Mouse (Mus musculus) monocyte, adult 2 months (primary cell): ENCODE measurements around the gene Lyg1.
A peak's percentile ranks its signal among the peaks of the same experiment; 100 is the strongest.
"Not testable (repeated sequence)": the region's sequence is repeated elsewhere in the genome, so short reads cannot be mapped to it uniquely, and the experiment has no call there.

Experiments
- DNase-seq, 2 experiments: peaks; one replicate each; pipeline ENCODE4 v3.0.0; 2022; ENCODE audit warnings: low spot score in 2 of 2, low read depth in 1 of 2

The Lyg1 gene

GRCm38 (mm10) chr1:37957659-37958058 is at the start of gene Lyg1:
Gene Lyg1, minus strand, starts transcription at chr1:37957759.
- no peak for DNase-seq

GRCm38 (mm10) chr1:38006741-38007140 is 49.2 kb upstream of the Lyg1 start:
- DNase-seq = no peak

GRCm38 (mm10) chr1:38003046-38003445 is 45.5 kb upstream of the Lyg1 start:
- no peak for DNase-seq

- DNase-seq = no peak
These were observed 44.4 kb upstream of the Lyg1 start for GRCm38 (mm10) chr1:38001956-38002355.

- DNase-seq = no peak
These were observed 43.3 kb upstream of the Lyg1 start for GRCm38 (mm10) chr1:38000844-38001243.

- no peak for DNase-seq
These were observed 42.0 kb upstream of the Lyg1 start for GRCm38 (mm10) chr1:37999552-37999951.

GRCm38 (mm10) chr1:37998371-37999199 is 41.0 kb upstream of the Lyg1 start:
- DNase-seq = no peak

GRCm38 (mm10) chr1:37997867-37998266 is 40.3 kb upstream of the Lyg1 start, which contains the start of the genes Txndc9 and Eif5b:
Gene Txndc9, minus strand, starts transcription at chr1:37997893.
Gene Eif5b, plus strand, starts transcription at chr1:37998010.
- DNase-seq = peak; percentile 66 to 81

GRCm38 (mm10) chr1:37996877-37997484 is 39.4 kb upstream of the Lyg1 start:
- DNase-seq = peak; percentile 96 to 97

GRCm38 (mm10) chr1:37996226-37996625 is 38.7 kb upstream of the Lyg1 start:
- no peak for DNase-seq

GRCm38 (mm10) chr1:37987856-37988255 is 30.3 kb upstream of the Lyg1 start:
- no peak for DNase-seq

GRCm38 (mm10) chr1:37985764-37986323 is 28.3 kb upstream of the Lyg1 start:
- DNase-seq = no peak

GRCm38 (mm10) chr1:37984326-37984725 is 26.8 kb upstream of the Lyg1 start:
- no peak for DNase-seq

- DNase-seq = no peak
These were observed 19.7 kb upstream of the Lyg1 start for GRCm38 (mm10) chr1:37977303-37977702.

- DNase-seq = not testable (repeated sequence)
These were observed 19.1 kb upstream of the Lyg1 start for GRCm38 (mm10) chr1:37976666-37977065.

GRCm38 (mm10) chr1:37971520-37971919 is 14.0 kb upstream of the Lyg1 start:
- DNase-seq = no peak

GRCm38 (mm10) chr1:37968746-37969145 is 11.2 kb upstream of the Lyg1 start:
- DNase-seq = no peak

GRCm38 (mm10) chr1:37965571-37965970 is 8.0 kb upstream of the Lyg1 start:
- DNase-seq = no peak

- no peak for DNase-seq
These were observed 1.9 kb upstream of the Lyg1 start for GRCm38 (mm10) chr1:37959486-37959885.

- no peak for DNase-seq
These were observed 957 bp upstream of the Lyg1 start for GRCm38 (mm10) chr1:37958516-37958915.

- DNase-seq = no peak
These were observed 698 bp downstream of the Lyg1 start for GRCm38 (mm10) chr1:37956690-37957431.
